Mouse (Mus musculus): ENCODE measurements at regions not wholly inside any gene's neighbourhood (a gene's known extent, or its start where the extent isn't known, plus 50 kb on each side); places are given as distances from the start of the nearest gene placed in this dataset.

GRCm38 (mm10) chr10:92333042-92333774 lies 389.0 kb downstream of the Nedd1 start:
- no peak for TF ChIP-seq CTCF (IDR thresholded peaks at IDR 0.05; ENCODE audit: extremely low read depth, insufficient read depth, low read length)
- TF ChIP-seq POLR2A (IDR thresholded peaks at IDR 0.05; ENCODE audit: extremely low read depth, insufficient read depth, low read length): no peak

Data from cortical plate, adult 2 months (tissue).